Mouse (Mus musculus) hindbrain, embryonic 12.5 days (tissue): ENCODE data around the gene Tbl3. TPM values are rescaled to one million over a fixed set of nuclear protein-coding genes. Genes with fewer than 3 reads are reported as not detected.

ENCODE experiments used
- ATAC-seq: fragments of 200-750 bp; cut with Nextera tagmentation; 2 replicates; pipeline ENCODE4 v1.8.0; 2017; ENCODE audit warnings: moderate TSS enrichment; ENCODE audit not compliant: low FRiP score
- H3K27ac ChIP-seq: fragments of 300-500 bp; sonication (generic); 2 replicates; pipeline ENCODE4 v1.5.1; 2016; ENCODE audit warnings: mild to moderate bottlenecking
- H3K27me3 ChIP-seq: fragments of 300-500 bp; sonication (generic); 2 replicates; pipeline ENCODE4 v1.6.1; 2016; ENCODE audit warnings: mild to moderate bottlenecking
- H3K36me3 ChIP-seq: fragments of 300-500 bp; sonication (generic); 2 replicates; pipeline ENCODE4 v1.6.1; 2016; ENCODE audit warnings: mild to moderate bottlenecking
- H3K4me1 ChIP-seq: fragments of 300-500 bp; sonication (generic); 2 replicates; pipeline ENCODE4 v1.6.1; 2016
- H3K4me2 ChIP-seq: fragments of 300-500 bp; sonication (generic); replicated peaks from 2 replicates; pipeline ENCODE4 v1.6.1; 2016; ENCODE audit warnings: mild to moderate bottlenecking
- H3K4me3 ChIP-seq: fragments of 300-500 bp; sonication (generic); 2 replicates; pipeline ENCODE4 v1.5.1; 2016; ENCODE audit warnings: mild to moderate bottlenecking
- H3K9ac ChIP-seq: fragments of 300-500 bp; sonication (generic); 2 replicates; pipeline ENCODE4 v1.6.1; 2016; ENCODE audit warnings: mild to moderate bottlenecking, moderate library complexity
- H3K9me3 ChIP-seq: fragments of 300-500 bp; sonication (generic); replicated peaks from 2 replicates; pipeline ENCODE4 v1.6.1; 2016; ENCODE audit warnings: mild to moderate bottlenecking
- WGBS: fragments of 180-500 bp; shearing (Covaris S2); methylation state at CpG from one replicate; pipeline ENCODE4 v1.1.7; 2016; 5-methylcytosine and 5-hydroxymethylcytosine counted together
- polyA plus RNA-seq: library from polyadenylated mRNA; unstranded; fragments of >200 nt; fragmentation: Nextera tagmentation; extraction: Ambion mirVana; gene quantifications from 2 replicates; pipeline ENCODE4 v1.2.1, GENCODE M21; 2016

The Tbl3 gene
- polyA plus RNA-seq, 1 experiment from 2014 or later, result 76.9 TPM

- Histone ChIP-seq H3K4me1 (peaks cover 15% of the 10 kb centered on the region), H3K36me3 (peaks cover 18% of the 10 kb centered on the region; the same call in 1 of the 2 replicates), H3K4me3 (peak overlapping the region; percentile 49), H3K27ac (no peak overlapping the region), H3K27me3 (peaks cover 2% of the 10 kb centered on the region; the same call in 1 of the 2 replicates), H3K9me3 (no peaks in the 10 kb centered on the region), H3K4me2 (peak overlapping the region; percentile 72), H3K9ac (peak overlapping the region; percentile 61)
- whole genome bisulfite sequencing, result 23% methylated on average over 8 of the region's 8 CpGs
- ATAC-seq, result no peak
Measured at GRCm38 (mm10) chr17:24737135-24737810, 29.8 kb upstream of the Tbl3 start.

DNA sequence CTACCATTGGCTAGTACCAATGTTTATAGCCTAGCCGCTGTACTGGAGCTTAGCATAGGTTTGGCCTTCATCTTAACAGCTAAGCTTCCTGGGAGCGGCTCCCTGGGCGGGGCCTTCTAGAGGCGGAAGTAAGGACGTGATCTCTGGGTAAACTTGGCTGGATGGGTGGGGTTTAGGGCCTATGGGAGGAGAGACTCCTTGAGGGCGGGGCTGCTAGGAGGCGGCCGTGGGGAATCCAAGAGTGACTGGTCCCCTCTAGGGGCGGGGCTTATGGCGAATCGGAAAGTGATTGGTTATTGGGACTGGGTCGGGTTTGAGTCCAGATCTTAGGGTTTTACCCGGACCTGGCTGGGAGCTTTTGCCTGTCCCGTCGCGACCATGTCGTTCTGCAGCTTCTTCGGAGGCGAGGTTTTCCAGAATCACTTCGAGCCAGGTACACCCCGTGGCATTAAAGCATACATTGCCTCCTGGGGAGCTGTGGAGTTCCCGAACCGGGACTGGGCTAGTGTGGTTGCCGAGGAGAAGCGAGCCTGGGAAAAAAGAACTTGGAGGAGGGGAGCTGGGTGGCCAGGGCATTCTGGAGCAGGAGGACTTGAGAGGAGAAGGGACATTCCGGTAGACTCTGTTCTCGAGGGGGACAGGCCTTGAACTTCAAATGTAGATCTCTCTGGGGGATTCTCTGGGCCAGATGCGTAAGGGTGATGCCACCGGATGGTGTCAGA is 29.0 kb upstream of the Tbl3 start, which contains the start of gene Msrb1:
TSS of gene Msrb1 (plus strand) at position 313 of the 722 bp plus-strand sequence.
- peak within 1 kb of the TSS; percentile 49 for H3K4me3 ChIP-seq
- ATAC-seq, result peak; percentile 95
- peak within 1 kb of the TSS; percentile 61 for H3K9ac ChIP-seq
- H3K36me3 ChIP-seq, result peaks cover 14% of the 10 kb centered on the region; the same call in 1 of the 2 replicates
- H3K4me1 ChIP-seq, result peaks cover 15% of the 10 kb centered on the region
- H3K9me3 ChIP-seq, result no peaks in the 10 kb centered on the region
- WGBS, result under 1% methylated on average over 29 of the region's 29 CpGs
- peaks cover 10% of the 10 kb centered on the region; the same call in 1 of the 2 replicates for H3K27me3 ChIP-seq
- 0 out of 2 replicates have a peak within 1 kb of the TSS, but pooled peaks have one; percentile 44 for H3K27ac ChIP-seq
- peak within 1 kb of the TSS; percentile 72 for H3K4me2 ChIP-seq

DNA sequence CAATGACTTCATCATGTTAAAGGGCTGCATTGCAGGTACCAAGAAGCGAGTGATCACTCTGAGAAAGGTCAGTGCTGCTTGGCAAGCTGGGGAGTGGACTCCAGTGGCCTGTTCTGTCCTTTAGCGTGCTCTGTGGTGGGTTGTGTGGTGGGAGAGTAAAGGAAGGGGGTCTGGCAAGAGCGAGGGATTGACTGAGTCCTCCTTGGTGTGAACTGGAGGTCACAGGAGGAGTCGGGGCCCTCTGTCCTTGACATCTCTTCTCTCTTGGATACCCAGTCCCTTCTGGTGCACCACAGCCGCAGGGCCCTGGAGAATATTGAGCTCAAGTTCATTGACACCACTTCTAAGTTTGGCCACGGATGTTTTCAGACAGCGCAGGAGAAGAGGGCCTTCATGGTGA is 28.0 kb upstream of the Tbl3 start:
- 0 out of 2 replicates have a peak overlapping the region, but pooled peaks have one; percentile 44 for H3K27ac ChIP-seq
- no peak overlapping the region for H3K4me2 ChIP-seq

DNA sequence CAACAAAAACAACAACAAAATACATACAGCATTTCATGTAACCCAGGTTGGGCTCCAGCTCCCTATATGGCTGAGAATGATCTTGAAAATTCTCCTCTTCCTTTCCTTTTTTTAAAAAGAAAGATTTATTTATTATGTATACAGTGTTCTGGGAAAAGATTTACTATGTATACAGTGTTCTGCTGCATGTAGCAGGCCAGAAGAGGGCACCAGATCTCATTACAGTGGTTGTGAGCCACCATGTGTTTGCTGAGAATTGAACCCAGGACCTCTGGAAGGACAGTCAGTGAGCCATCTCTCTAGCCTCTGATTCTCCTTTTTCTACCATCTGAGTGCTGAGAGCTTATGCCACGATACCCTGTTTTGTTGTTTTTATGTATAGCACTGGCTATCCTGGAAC is 27.1 kb upstream of the Tbl3 start:
- Histone ChIP-seq H3K36me3 (0 out of 2 replicates have a peak, but pooled peaks cover under 1% of the 10 kb centered on the region), H3K4me2 (no peak overlapping the region)

More for the DNA sequence above, 28.0 kb upstream of the Tbl3 start:
- H3K36me3 ChIP-seq, result 0 out of 2 replicates have a peak, but pooled peaks cover 7% of the 10 kb centered on the region
- 85% methylated on average over 7 of the region's 7 CpGs for WGBS
- H3K9me3 ChIP-seq, result no peaks in the 10 kb centered on the region
- no peak; the same call in 1 of the 2 replicates for ATAC-seq
- H3K4me1 ChIP-seq, result peaks cover 15% of the 10 kb centered on the region
- H3K27me3 ChIP-seq, result peaks cover 10% of the 10 kb centered on the region; the same call in 1 of the 2 replicates
- no peak overlapping the region for H3K9ac ChIP-seq
- no peak overlapping the region for H3K4me3 ChIP-seq

GRCm38 (mm10) chr17:24733434-24734050 is 26.1 kb upstream of the Tbl3 start:
- H3K4me2 ChIP-seq, result no peak overlapping the region
- peaks cover 10% of the 10 kb centered on the region; the same call in 1 of the 2 replicates for H3K27me3 ChIP-seq
- no peak for ATAC-seq
- H3K27ac ChIP-seq, result no peak overlapping the region
- WGBS, result 91% methylated on average over 21 of the region's 21 CpGs
- H3K4me3 ChIP-seq, result no peak overlapping the region
- no peaks in the 10 kb centered on the region for H3K36me3 ChIP-seq
- H3K9me3 ChIP-seq, result no peaks in the 10 kb centered on the region
- peaks cover 15% of the 10 kb centered on the region for H3K4me1 ChIP-seq
- H3K9ac ChIP-seq, result no peak overlapping the region

More for the DNA sequence above, 27.1 kb upstream of the Tbl3 start:
- WGBS, result 81% methylated on average over 1 of the region's 1 CpGs
- no peak overlapping the region for H3K27ac ChIP-seq
- no peak overlapping the region for H3K4me3 ChIP-seq
- ATAC-seq, result no peak
- no peaks in the 10 kb centered on the region for H3K9me3 ChIP-seq
- peaks cover 10% of the 10 kb centered on the region; the same call in 1 of the 2 replicates for H3K27me3 ChIP-seq
- H3K4me1 ChIP-seq, result peaks cover 15% of the 10 kb centered on the region
- no peak overlapping the region for H3K9ac ChIP-seq

DNA sequence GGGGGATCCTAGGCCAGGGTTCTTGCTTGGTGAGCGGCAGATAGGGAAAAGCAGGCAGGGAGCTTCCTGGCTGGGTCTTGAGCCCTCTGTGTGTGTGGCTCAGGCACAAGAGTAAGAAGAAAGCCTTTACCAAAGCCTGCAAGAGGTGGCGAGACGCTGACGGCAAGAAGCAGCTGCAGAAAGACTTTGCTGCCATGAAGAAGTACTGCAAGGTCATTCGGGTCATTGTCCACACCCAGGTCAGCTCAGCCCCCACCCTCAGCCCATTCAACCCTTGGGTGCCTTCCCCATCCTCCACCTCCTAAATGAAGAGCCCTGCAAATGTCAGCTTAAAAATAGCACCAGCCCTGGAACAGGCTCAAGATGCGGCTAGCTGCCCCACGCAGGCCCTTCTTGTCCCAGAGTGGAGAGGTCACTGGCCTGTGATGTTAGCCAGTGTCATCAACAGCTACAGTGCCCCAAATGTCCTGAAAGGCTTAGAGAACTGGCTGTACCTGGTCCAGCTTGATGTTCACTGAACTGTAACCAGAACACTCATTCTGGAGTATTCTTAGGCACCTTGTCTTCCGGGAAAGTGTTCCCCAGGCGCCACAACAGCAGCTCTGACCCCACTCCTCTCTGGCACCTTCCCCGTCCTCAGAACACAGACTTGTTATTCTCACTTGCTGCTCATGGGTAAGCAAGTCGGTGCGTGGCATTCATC is 24.9 kb upstream of the Tbl3 start:
- Histone ChIP-seq H3K4me3 (no peak overlapping the region), H3K36me3 (no peaks in the 10 kb centered on the region), H3K9me3 (no peaks in the 10 kb centered on the region), H3K9ac (no peak overlapping the region; the same call in 1 of the 2 replicates), H3K4me1 (peaks cover 13% of the 10 kb centered on the region), H3K27me3 (peaks cover 10% of the 10 kb centered on the region; the same call in 1 of the 2 replicates), H3K27ac (no peak overlapping the region), H3K4me2 (no peak overlapping the region)
- WGBS, result 80% methylated on average over 12 of the region's 12 CpGs
- no peak for ATAC-seq

DNA sequence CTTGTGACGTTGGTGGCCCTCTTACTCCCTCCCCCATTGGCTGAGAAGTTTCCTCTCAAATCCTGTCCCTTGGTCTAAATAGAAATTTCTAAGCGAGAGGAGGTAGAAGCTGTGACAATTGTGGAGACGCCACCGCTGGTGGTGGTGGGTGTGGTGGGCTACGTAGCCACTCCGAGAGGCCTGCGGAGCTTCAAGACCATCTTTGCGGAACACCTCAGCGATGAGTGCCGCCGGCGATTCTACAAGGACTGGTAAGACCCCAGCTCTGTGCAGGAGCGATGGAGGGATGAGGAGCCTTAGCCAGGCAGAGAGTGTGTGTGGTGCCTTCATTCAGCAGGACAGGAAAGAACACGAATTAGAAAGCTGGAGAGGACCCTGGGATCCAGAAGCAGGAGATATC is 23.3 kb upstream of the Tbl3 start:
- H3K27me3 ChIP-seq, result peaks cover 12% of the 10 kb centered on the region; the same call in 1 of the 2 replicates
- H3K4me3 ChIP-seq, result no peak overlapping the region
- no peak overlapping the region for H3K9ac ChIP-seq
- no peaks in the 10 kb centered on the region for H3K36me3 ChIP-seq
- H3K9me3 ChIP-seq, result no peaks in the 10 kb centered on the region
- 0 out of 2 replicates have a peak, but pooled peaks cover under 1% of the 10 kb centered on the region for H3K4me1 ChIP-seq
- H3K4me2 ChIP-seq, result no peak overlapping the region
- H3K27ac ChIP-seq, result no peak overlapping the region
- ATAC-seq, result no peak
- 85% methylated on average over 14 of the region's 14 CpGs for WGBS

DNA sequence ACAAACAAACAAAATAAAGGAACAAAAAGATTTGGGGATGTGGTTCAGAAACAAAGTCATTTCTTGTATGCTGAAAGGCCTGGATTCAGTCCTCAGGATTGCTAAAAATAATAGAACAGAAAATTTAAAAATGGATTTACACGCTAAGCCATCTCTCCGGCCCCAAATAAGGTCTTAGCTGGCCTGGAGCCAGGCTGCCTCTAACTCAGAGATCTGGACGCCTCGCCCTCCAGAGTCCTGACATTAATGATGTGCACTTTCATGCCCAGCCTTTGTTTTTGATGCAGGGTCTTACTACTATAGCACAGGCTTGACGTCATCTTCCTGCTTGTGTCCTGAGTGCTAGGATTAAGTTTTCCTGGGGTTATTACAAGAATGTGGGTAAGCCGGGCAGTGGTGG is 21.6 kb upstream of the Tbl3 start:
- H3K9me3 ChIP-seq, result no peaks in the 10 kb centered on the region
- ATAC-seq, result no peak
- H3K27ac ChIP-seq, result no peak overlapping the region
- no peaks in the 10 kb centered on the region for H3K36me3 ChIP-seq
- H3K4me2 ChIP-seq, result no peak overlapping the region
- no peak overlapping the region for H3K4me3 ChIP-seq
- H3K27me3 ChIP-seq, result peaks cover 12% of the 10 kb centered on the region; the same call in 1 of the 2 replicates
- H3K9ac ChIP-seq, result no peak overlapping the region
- no peaks in the 10 kb centered on the region for H3K4me1 ChIP-seq
- 86% methylated on average over 6 of the region's 6 CpGs for WGBS

- Histone ChIP-seq H3K4me3 (no peak overlapping the region), H3K36me3 (no peaks in the 10 kb centered on the region), H3K9ac (no peak overlapping the region), H3K9me3 (no peaks in the 10 kb centered on the region), H3K4me2 (no peak overlapping the region), H3K4me1 (peaks cover 5% of the 10 kb centered on the region), H3K27me3 (peaks cover 12% of the 10 kb centered on the region; the same call in 1 of the 2 replicates), H3K27ac (no peak overlapping the region)
- WGBS, result 73% methylated on average over 17 of the region's 17 CpGs
- ATAC-seq, result no peak
Measured at GRCm38 (mm10) chr17:24728184-24728583, 20.7 kb upstream of the Tbl3 start.

DNA sequence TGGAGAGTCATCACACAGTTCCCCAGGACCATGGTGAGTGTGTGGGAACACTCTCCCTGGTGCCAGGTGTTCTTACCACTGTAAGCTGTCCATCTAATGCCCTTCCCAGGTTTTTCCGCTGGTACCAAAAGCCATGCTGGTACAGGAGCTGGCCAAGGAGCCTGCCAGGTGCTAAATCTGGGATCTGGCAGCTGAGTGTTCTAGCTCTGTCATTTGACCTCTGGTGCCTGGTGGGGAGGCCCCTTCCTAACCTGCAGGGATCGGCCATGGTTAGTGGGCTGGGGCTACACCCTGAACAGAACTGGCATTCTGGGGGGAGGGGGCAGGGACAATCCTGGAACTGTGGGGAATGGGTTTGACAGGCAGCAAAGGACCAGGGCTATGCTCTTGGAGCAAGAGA is 20.2 kb upstream of the Tbl3 start, which contains the start of gene Rpl3l:
TSS of gene Rpl3l (plus strand) at position 203 of the 400 bp plus-strand sequence.
- Histone ChIP-seq H3K4me3 (no peak within 1 kb of the TSS), H3K4me2 (no peak within 1 kb of the TSS), H3K36me3 (peaks cover under 1% of the 10 kb centered on the region), H3K27ac (no peak within 1 kb of the TSS), H3K9me3 (no peaks in the 10 kb centered on the region), H3K4me1 (peaks cover 10% of the 10 kb centered on the region), H3K27me3 (peaks cover 12% of the 10 kb centered on the region; the same call in 1 of the 2 replicates), H3K9ac (no peak within 1 kb of the TSS)
- 66% methylated on average over 2 of the region's 2 CpGs for WGBS
- ATAC-seq, result no peak

DNA sequence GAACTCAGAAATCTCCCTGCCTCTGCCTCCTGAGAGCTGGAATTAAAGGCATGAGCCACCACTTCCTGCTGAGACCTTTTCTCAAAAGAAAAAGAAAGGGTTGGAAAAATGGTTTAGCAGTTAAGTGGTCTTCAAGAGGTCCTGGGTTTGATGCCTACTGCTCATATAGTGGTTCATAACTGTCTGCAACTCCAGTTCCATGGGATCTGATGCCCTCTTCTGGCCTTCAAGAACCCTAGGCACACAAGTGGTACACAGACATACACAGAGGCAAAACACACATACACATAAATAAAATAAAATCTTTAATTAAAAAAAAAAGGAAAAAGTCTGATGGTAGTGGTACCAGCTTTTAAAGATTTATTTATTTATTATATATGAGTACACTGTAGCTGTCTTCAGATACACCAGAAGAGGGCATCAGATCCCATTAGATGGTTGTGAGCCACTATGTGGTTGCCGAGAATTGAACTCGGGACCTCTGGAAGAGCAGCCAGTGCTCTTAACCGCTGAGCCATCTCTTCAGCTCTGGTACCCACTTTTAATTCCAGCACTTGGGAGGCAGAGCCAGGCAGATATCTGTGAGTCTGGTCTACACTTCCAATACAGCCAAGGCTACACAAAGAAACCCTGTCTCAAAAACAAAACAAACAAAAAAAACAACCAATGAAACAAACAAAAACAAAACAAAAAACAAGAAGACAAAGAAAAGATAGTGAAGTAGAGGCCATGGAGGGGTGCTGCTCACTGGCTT is 18.4 kb upstream of the Tbl3 start:
- WGBS, result 71% methylated on average over 3 of the region's 3 CpGs
- ATAC-seq, result no peak

More for the DNA sequence above, 18.4 kb upstream of the Tbl3 start:
- 0 out of 2 replicates have a peak, but pooled peaks cover 2% of the 10 kb centered on the region for H3K27me3 ChIP-seq
- H3K4me3 ChIP-seq, result no peak overlapping the region
- H3K9ac ChIP-seq, result no peak overlapping the region
- no peak overlapping the region for H3K4me2 ChIP-seq
- no peak overlapping the region for H3K27ac ChIP-seq
- peaks cover 25% of the 10 kb centered on the region for H3K4me1 ChIP-seq
- H3K36me3 ChIP-seq, result peaks cover 17% of the 10 kb centered on the region
- no peaks in the 10 kb centered on the region for H3K9me3 ChIP-seq
